Mouse (Mus musculus) liver, adult 10 weeks (tissue): ENCODE results near the gene R3hdml. TPM values are rescaled to one million over a fixed set of nuclear protein-coding genes. Genes with fewer than 3 reads are reported as not detected.

ENCODE experiments used
- polyA plus RNA-seq: library from polyadenylated mRNA; stranded (reverse); fragments of 350-450 nt; fragmentation: Illumina TruSeq; extraction: RNeasy Lipid Tissue Mini Kit (QIAGEN cat#74804); gene quantifications from one replicate; pipeline ENCODE4 v1.2.3, GENCODE M21; 2014; ENCODE audit warnings: low read depth, low replicate concordance

The R3hdml gene
- polyA plus RNA-seq = not detected

DNA sequence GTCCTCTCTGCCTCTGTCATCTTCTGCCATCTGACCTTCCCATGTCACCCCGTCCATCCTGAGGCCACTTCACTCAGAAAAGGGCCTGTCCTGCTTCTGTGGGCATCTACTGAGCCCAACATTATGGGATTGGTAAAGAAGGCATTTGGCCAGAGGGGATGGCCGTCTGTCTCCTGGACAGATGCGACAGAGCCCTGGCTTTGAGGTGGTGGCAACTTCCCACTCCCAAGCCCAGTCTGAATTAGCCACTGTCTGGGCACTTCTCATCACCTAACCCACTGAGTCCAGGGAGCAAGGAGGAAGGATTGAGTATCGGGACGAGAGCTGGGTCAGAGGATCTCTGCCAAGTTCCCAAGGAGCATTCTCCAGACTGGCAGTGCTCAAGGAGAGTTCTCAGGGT lies at the start of gene R3hdml:
Gene R3hdml (plus strand): TSS at position 301 of the 400 bp plus-strand sequence.

DNA sequence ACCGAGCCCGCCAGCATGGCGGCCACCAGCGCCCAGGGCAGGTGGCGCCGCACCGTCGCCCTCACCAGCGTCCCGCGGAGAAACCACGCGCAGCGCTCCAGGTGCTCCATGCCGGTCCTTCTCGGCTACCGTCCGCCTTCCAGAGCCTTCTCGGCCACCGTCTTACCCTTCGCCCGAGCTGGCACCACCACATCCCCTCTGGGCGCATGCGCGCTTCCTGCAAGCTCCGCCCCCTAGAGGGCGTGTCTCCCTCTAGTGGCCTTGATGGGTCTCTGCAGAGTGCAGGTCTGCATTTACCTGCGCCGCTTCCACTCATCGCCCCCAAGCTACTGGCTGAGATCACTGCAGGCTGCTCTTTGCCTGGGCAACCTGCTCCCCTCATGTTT lies 19.7 kb upstream of the R3hdml start, which contains the start of gene Fitm2:
Gene Fitm2 (minus strand): TSS at position 164 of the 386 bp plus-strand sequence.

DNA sequence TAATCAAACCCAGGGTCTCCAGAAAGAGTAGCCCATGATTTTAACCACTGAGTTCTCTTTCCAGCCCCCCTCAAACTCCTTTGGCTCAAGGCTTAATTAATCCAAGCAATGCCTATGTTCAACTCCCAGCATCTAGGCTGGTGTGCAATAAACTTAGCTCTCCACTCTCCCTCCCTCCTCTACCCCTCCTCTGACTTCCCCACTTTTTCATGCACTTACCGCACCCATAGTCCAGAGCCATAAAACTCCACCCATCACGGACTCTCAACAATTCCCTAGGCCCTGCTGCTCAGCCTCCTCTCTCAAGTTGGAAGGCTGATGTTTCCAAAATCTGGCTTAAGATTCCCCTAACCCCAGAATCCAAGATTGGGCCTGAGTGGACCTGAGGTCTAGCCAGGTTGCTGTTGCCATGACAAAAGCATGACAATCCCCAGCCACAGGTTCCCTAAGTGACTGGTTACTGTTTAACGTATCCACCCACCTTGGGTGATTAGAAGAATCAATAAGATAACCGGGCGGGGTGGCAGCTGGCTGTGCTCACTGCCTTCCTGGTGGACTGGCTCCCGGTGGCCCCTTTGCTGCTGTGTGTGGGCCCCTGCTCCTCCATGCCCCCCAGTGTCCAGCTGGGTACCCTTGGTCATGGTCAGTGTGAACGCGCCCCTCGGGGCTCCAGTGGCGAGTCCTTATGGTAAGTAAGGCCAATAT lies 14.3 kb downstream of the R3hdml start, which contains the start of gene Hnf4a:
Gene Hnf4a (plus strand): TSS at position 509 of the 705 bp plus-strand sequence.

Other genes with a start within 250 kb of the R3hdml start
- not detected for gene Jph2, start 94.3 kb upstream of the R3hdml start, polyA plus RNA-seq
- 33.6 TPM for gene Oser1, start 67.6 kb upstream of the R3hdml start, polyA plus RNA-seq
- gene Gdap1l1, start 53.8 kb upstream of the R3hdml start, polyA plus RNA-seq = not detected
- gene Fitm2, start 19.7 kb upstream of the R3hdml start, polyA plus RNA-seq = 15.5 TPM
- gene Hnf4a, start 14.5 kb downstream of the R3hdml start, polyA plus RNA-seq = 129 TPM
- 11.9 TPM for gene Ttpal, start 110.0 kb downstream of the R3hdml start, polyA plus RNA-seq
- gene Serinc3, start 152.8 kb downstream of the R3hdml start, polyA plus RNA-seq = 201 TPM
- 10.3 TPM for gene Pkig, start 166.1 kb downstream of the R3hdml start, polyA plus RNA-seq